Mouse (Mus musculus) heart, embryonic 15.5 days (tissue): ENCODE data around the gene Mrpl49. TPM values are rescaled to one million over a fixed set of nuclear protein-coding genes. Genes with fewer than 3 reads are reported as not detected.

ENCODE experiments used
- ATAC-seq: fragments of 200-750 bp; cut with Nextera tagmentation; replicated peaks from 2 replicates; pipeline ENCODE4 v1.8.0; 2017; ENCODE audit warnings: low read depth, moderate TSS enrichment; ENCODE audit not compliant: insufficient number of reproducible peaks, insufficient read depth, low FRiP score
- H3K27ac ChIP-seq: fragments of 300-500 bp; sonication (generic); 2 replicates; pipeline ENCODE4 v1.5.1; 2015; ENCODE audit warnings: mild to moderate bottlenecking, inconsistent platforms
- H3K27me3 ChIP-seq: fragments of 300-500 bp; sonication (generic); 2 replicates; pipeline ENCODE4 v1.6.1; 2015; ENCODE audit warnings: inconsistent platforms
- H3K36me3 ChIP-seq: fragments of 300-500 bp; sonication (generic); 2 replicates; pipeline ENCODE4 v1.6.1; 2015; ENCODE audit warnings: mild to moderate bottlenecking, inconsistent platforms
- H3K4me1 ChIP-seq: fragments of 300-500 bp; sonication (generic); replicated peaks from 2 replicates; pipeline ENCODE4 v1.6.1; 2015; ENCODE audit warnings: inconsistent platforms
- H3K4me2 ChIP-seq: fragments of 300-500 bp; sonication (generic); 2 replicates; pipeline ENCODE4 v1.6.1; 2015; ENCODE audit warnings: inconsistent platforms, mild to moderate bottlenecking, moderate library complexity
- H3K4me3 ChIP-seq: fragments of 300-500 bp; sonication (generic); 2 replicates; pipeline ENCODE4 v1.5.1; 2015; ENCODE audit warnings: mild to moderate bottlenecking, inconsistent platforms
- H3K9ac ChIP-seq: fragments of 300-500 bp; sonication (generic); 2 replicates; pipeline ENCODE4 v1.6.1; 2015; ENCODE audit warnings: mild to moderate bottlenecking, inconsistent platforms
- H3K9me3 ChIP-seq: fragments of 300-500 bp; sonication (generic); replicated peaks from 2 replicates; pipeline ENCODE4 v1.6.1; 2016; ENCODE audit warnings: inconsistent platforms
- WGBS: fragments of 180-500 bp; shearing (Covaris S2); methylation state at CpG from one replicate; pipeline ENCODE4 v1.1.7; 2015; ENCODE audit warnings: mixed read lengths; 5-methylcytosine and 5-hydroxymethylcytosine counted together
- polyA plus RNA-seq: library from polyadenylated mRNA; unstranded; fragments of >200 nt; fragmentation: Nextera tagmentation; extraction: Ambion mirVana; gene quantifications from 2 replicates; pipeline ENCODE4 v1.2.1, GENCODE M21; 2015

Gene Mrpl49
- polyA plus RNA-seq, 1 experiment from 2014 or later, result 55.3 TPM

GRCm38 (mm10) chr19:6066571-6066970, 9.0 kb upstream of the Mrpl49 start:
- peaks cover 28% of the 10 kb centered on the region; the same call in 1 of the 2 replicates for H3K36me3 ChIP-seq
- ATAC-seq, result no peak
- no peaks in the 10 kb centered on the region for H3K9me3 ChIP-seq
- WGBS, result 22% methylated on average over 5 of the region's 5 CpGs
- peak overlapping the region; percentile 91 for H3K4me2 ChIP-seq
- no peaks in the 10 kb centered on the region for H3K27me3 ChIP-seq
- peak overlapping the region; percentile 50 for H3K27ac ChIP-seq
- peaks cover 32% of the 10 kb centered on the region for H3K4me1 ChIP-seq
- H3K9ac ChIP-seq, result peak overlapping the region; percentile 49; the same call in 1 of the 2 replicates
- H3K4me3 ChIP-seq, result peak overlapping the region; percentile 50

- 91% methylated on average over 6 of the region's 6 CpGs for WGBS
- peak overlapping the region; percentile 19; the same call in 1 of the 2 replicates for H3K9ac ChIP-seq
Measured at GRCm38 (mm10) chr19:6063081-6063480, 5.5 kb upstream of the Mrpl49 start.

GRCm38 (mm10) chr19:6062418-6062817, 4.8 kb upstream of the Mrpl49 start:
- peaks cover 36% of the 10 kb centered on the region for H3K4me1 ChIP-seq
- H3K27ac ChIP-seq, result peak overlapping the region; percentile 88
- H3K4me2 ChIP-seq, result peak overlapping the region; percentile 89
- no peaks in the 10 kb centered on the region for H3K27me3 ChIP-seq
- peak overlapping the region; percentile 62 for H3K4me3 ChIP-seq
- H3K9ac ChIP-seq, result peak overlapping the region; percentile 81
- no peaks in the 10 kb centered on the region for H3K9me3 ChIP-seq
- no peak for ATAC-seq
- peaks cover 14% of the 10 kb centered on the region for H3K36me3 ChIP-seq
- WGBS, result 61% methylated on average over 5 of the region's 5 CpGs

More at GRCm38 (mm10) chr19:6063081-6063480, 5.5 kb upstream of the Mrpl49 start:
- no peaks in the 10 kb centered on the region for H3K9me3 ChIP-seq
- H3K36me3 ChIP-seq, result peaks cover 14% of the 10 kb centered on the region
- ATAC-seq, result no peak
- 0 out of 2 replicates have a peak overlapping the region, but pooled peaks have one; percentile 62 for H3K4me3 ChIP-seq
- no peaks in the 10 kb centered on the region for H3K27me3 ChIP-seq
- peak overlapping the region; percentile 89; the same call in 1 of the 2 replicates for H3K4me2 ChIP-seq
- H3K4me1 ChIP-seq, result peaks cover 42% of the 10 kb centered on the region
- no peak overlapping the region for H3K27ac ChIP-seq

- peak overlapping the region; percentile 89 for H3K4me2 ChIP-seq
- no peaks in the 10 kb centered on the region for H3K9me3 ChIP-seq
- WGBS, result under 1% methylated on average over 44 of the region's 44 CpGs
- peak overlapping the region; percentile 62 for H3K4me3 ChIP-seq
- peaks cover 33% of the 10 kb centered on the region for H3K4me1 ChIP-seq
- H3K36me3 ChIP-seq, result peaks cover 14% of the 10 kb centered on the region
- peak overlapping the region; percentile 81 for H3K9ac ChIP-seq
- H3K27me3 ChIP-seq, result no peaks in the 10 kb centered on the region
- ATAC-seq, result no peak
- peak overlapping the region; percentile 88 for H3K27ac ChIP-seq
Measured at GRCm38 (mm10) chr19:6061641-6062302, 4.2 kb upstream of the Mrpl49 start.

GRCm38 (mm10) chr19:6061021-6061533, 3.5 kb upstream of the Mrpl49 start, which contains the start of gene Znhit2:
Gene Znhit2 (plus strand): TSS chr19:6061192.
- Histone ChIP-seq H3K36me3 (peaks cover 14% of the 10 kb centered on the region), H3K27ac (peak within 1 kb of the TSS; percentile 88), H3K9me3 (no peaks in the 10 kb centered on the region), H3K4me1 (peaks cover 35% of the 10 kb centered on the region), H3K4me3 (peak within 1 kb of the TSS; percentile 62), H3K27me3 (no peaks in the 10 kb centered on the region), H3K9ac (peak within 1 kb of the TSS; percentile 81), H3K4me2 (peak within 1 kb of the TSS; percentile 89)
- 0% methylated on average over 58 of the region's 58 CpGs for WGBS
- peak; percentile 76 for ATAC-seq

- Histone ChIP-seq H3K4me2 (peak overlapping the region; percentile 79), H3K27me3 (no peaks in the 10 kb centered on the region), H3K9me3 (no peaks in the 10 kb centered on the region), H3K36me3 (peaks cover 30% of the 10 kb centered on the region), H3K4me1 (peaks cover 35% of the 10 kb centered on the region), H3K4me3 (peak overlapping the region; percentile 94), H3K27ac (no peak overlapping the region), H3K9ac (peak overlapping the region; percentile 92; the same call in 1 of the 2 replicates)
- ATAC-seq, result no peak
- 82% methylated on average over 5 of the region's 5 CpGs for WGBS
Measured at GRCm38 (mm10) chr19:6058966-6059365, 1.4 kb upstream of the Mrpl49 start.

- H3K4me2 ChIP-seq, result peak overlapping the region; percentile 79
- H3K4me1 ChIP-seq, result peaks cover 35% of the 10 kb centered on the region
- H3K27ac ChIP-seq, result peak overlapping the region; percentile 83
- peak overlapping the region; percentile 92 for H3K9ac ChIP-seq
- ATAC-seq, result no peak
- 28% methylated on average over 5 of the region's 5 CpGs for WGBS
- H3K27me3 ChIP-seq, result no peaks in the 10 kb centered on the region
- peaks cover 34% of the 10 kb centered on the region for H3K36me3 ChIP-seq
- no peaks in the 10 kb centered on the region for H3K9me3 ChIP-seq
- H3K4me3 ChIP-seq, result peak overlapping the region; percentile 94
Measured at GRCm38 (mm10) chr19:6058513-6058912, 928 bp upstream of the Mrpl49 start.

GRCm38 (mm10) chr19:6056696-6057095, 889 bp downstream of the Mrpl49 start:
- peaks cover 24% of the 10 kb centered on the region for H3K4me1 ChIP-seq
- peak overlapping the region; percentile 85 for H3K9ac ChIP-seq
- no peak for ATAC-seq
- H3K4me2 ChIP-seq, result peak overlapping the region; percentile 79
- H3K27ac ChIP-seq, result no peak overlapping the region
- H3K36me3 ChIP-seq, result peaks cover 53% of the 10 kb centered on the region
- no peaks in the 10 kb centered on the region for H3K27me3 ChIP-seq
- peak overlapping the region; percentile 94 for H3K4me3 ChIP-seq
- no peaks in the 10 kb centered on the region for H3K9me3 ChIP-seq
- 43% methylated on average over 4 of the region's 4 CpGs for WGBS

GRCm38 (mm10) chr19:6054296-6054695, 3.3 kb downstream of the Mrpl49 start:
- Histone ChIP-seq H3K4me1 (peaks cover 20% of the 10 kb centered on the region), H3K4me3 (no peak overlapping the region), H3K27me3 (no peaks in the 10 kb centered on the region), H3K27ac (no peak overlapping the region), H3K4me2 (no peak overlapping the region), H3K9me3 (no peaks in the 10 kb centered on the region), H3K36me3 (peaks cover 71% of the 10 kb centered on the region), H3K9ac (no peak overlapping the region)
- WGBS, result 79% methylated on average over 5 of the region's 5 CpGs
- no peak for ATAC-seq

GRCm38 (mm10) chr19:6052516-6052915, 5.1 kb downstream of the Mrpl49 start:
- H3K9ac ChIP-seq, result no peak overlapping the region
- H3K36me3 ChIP-seq, result peaks cover 76% of the 10 kb centered on the region
- ATAC-seq, result no peak
- H3K9me3 ChIP-seq, result no peaks in the 10 kb centered on the region
- no peak overlapping the region for H3K27ac ChIP-seq
- H3K27me3 ChIP-seq, result no peaks in the 10 kb centered on the region
- H3K4me3 ChIP-seq, result no peak overlapping the region
- WGBS, result 82% methylated on average over 7 of the region's 7 CpGs
- peaks cover 20% of the 10 kb centered on the region for H3K4me1 ChIP-seq
- no peak overlapping the region for H3K4me2 ChIP-seq

GRCm38 (mm10) chr19:6048681-6049410, 8.7 kb downstream of the Mrpl49 start:
- H3K36me3 ChIP-seq, result peaks cover 59% of the 10 kb centered on the region

More at GRCm38 (mm10) chr19:6048681-6049410, 8.7 kb downstream of the Mrpl49 start:
- no peak for ATAC-seq
- H3K9me3 ChIP-seq, result no peaks in the 10 kb centered on the region
- H3K4me3 ChIP-seq, result no peak overlapping the region
- no peak overlapping the region for H3K9ac ChIP-seq
- H3K4me1 ChIP-seq, result peaks cover 18% of the 10 kb centered on the region
- WGBS, result 75% methylated on average over 11 of the region's 11 CpGs
- no peak overlapping the region for H3K27ac ChIP-seq
- H3K4me2 ChIP-seq, result no peak overlapping the region
- no peaks in the 10 kb centered on the region for H3K27me3 ChIP-seq
